Mouse (Mus musculus): ENCODE measurements at regions not wholly inside any gene's neighbourhood (a gene's known extent, or its start where the extent isn't known, plus 50 kb on each side); places are given as distances from the start of the nearest gene placed in this dataset.

DNA sequence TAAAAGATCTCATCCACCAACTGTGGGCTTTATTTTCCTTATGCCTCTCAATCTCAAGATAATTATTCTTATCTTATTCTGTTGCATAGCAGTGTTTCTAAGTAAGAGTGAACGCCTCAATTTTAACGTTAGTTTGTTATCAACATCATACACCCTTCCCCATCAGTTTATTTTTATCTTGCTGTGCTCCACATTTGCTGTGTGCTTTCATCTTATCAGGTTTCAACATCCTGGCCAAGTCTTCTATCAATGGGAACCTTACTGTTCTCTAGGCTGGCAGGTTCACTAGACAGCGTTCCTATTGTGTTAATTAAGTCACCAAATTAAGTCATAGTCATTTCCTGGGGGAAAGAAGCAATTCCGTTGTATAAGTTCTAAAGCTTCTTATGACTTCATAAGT is 263.1 kb upstream of the Etaa1 start:
- DNase-seq (ENCODE audit: low spot score in 2 of 2) = no peak

DNA sequence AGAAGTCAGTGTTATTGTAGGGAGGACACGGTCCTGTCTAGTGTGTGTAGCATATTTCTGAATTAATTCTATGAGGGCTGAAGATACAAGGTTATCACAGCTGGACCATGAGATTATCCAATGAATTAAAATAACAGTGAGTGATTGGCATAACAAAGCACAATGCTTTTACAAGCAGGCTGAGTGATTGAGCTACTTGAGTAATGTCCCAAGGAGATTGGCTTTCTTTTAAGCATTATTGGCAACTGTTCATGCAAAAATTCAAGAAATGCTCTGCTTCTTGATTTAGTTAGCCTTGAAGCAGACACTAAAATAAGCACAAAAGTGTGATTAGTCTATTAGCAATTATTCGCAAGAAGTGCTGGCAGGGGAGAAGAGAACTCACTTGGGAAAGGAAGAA is 219.4 kb upstream of the Etaa1 start:
- DNase-seq (ENCODE audit: low spot score in 2 of 2) = no peak

DNA sequence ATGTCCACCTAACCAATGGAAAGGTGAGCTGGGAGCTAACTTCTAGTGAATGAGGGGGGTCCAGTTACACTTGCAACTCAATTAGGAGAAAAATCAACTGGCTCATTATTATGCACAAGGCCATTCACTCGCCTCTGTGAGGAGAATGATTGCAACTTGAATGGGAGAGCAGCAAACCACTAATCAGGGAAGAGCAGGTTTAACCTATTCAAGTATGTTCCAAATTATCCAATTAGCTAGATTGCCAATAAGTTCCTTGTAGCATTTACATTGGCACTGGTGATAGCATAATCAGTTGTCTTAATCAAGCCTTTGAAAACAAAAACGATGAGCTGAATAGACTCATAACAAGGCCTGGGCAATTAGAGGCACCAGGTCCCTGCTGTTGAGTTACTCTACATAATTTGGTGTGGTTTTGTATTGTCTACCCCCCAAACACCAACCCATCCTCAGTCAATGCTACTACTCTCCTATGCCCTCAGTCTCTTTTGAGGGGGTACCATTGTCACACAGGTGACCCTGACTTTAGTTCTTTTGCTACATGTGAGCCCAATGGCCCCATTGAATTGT is 217.6 kb upstream of the Etaa1 start:
- DNase-seq (ENCODE audit: low spot score in 2 of 2) = no peak

DNA sequence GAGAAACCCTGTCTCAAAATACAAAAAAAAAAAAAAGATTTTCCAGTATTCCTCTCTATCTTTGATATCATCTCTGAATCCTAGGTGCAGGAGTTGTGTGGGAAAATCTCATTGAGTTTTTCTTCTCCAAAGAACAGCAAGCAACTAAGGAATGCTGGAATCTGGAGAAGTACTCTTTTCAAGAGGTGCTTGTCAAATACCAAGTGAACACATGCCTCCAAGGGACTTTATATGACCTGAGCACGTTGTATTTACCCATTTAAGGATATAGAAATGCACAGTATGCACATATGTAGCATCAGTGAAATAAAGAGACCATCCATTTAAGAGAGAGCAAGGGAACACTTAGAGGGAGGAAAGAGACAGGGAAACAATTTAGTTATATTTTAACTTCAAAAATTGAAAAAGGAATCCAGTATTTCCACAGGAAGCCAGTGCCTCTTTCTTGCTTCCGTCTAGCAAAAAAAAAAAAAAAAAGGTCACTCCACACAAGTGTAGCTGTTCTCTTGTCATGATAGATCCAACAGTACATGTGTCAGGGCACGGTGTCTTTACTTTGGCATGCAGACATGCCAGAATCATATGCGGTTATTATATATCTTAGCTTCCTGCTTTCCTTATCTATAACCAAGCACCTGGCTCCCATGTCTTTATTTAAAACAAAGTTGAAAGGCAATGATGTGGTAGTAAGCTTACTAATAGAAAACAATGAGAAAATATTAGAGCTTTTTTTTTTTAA is 212.1 kb upstream of the Etaa1 start:
- DNase-seq (ENCODE audit: low spot score in 2 of 2) = no peak

DNA sequence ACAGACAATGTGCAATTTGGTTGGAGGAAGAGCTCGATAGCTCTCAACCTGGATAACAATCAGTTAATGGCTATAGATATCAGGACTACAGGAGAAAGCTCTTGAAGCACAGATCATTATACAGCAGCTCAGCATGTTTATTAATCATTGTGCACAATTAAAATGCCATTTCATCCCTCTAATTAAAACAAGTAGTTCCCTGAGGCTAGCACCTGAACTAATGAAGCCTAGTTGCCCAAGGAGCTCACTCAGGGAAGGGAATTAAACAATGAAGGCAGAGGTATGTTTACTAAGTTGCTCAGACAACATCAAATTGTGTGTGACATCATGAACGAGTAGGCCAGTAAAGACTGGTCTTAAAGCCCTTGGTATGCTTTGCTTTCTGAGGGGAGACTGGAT is 210.3 kb upstream of the Etaa1 start:
- DNase-seq (ENCODE audit: low spot score in 2 of 2) = no peak

DNA sequence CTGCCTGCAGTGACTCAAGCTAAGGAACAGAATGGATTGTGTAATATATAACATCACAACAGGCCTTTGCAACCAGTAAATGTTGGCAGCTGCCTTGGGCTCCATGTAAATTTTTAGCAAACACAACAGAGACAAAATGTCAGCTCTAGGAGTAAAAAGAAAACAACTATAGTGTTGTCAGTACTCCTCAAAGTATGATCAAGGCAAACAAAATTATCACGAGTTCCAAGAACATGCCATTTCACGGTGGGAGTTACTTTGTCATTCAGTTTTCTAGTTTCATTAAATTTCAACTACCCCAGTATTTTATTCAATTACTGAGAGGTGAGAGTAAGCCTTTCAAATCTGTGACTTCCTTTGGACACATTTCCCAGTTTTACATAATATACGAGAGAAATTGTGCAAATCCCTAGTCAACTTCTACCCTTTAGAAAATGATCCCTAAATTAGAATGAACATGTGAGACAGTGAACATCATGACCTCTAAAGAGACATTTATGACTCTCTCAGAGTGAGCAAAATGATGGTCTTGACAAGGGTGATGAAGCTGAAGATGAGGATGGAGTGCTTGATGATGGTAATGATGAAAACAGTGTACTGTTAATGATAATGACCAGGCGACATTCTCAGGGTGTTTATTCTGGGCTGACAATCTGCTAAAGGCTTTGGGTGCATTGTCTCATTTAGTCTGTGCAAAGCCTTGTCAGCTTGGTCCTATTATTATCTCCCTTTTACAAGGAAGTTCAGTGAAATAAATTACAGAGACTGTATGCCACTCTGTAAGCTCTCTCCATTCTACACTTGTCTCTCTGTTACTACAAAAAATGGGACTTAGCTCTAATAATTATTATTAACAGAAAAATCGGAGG is 209.7 kb upstream of the Etaa1 start:
- DNase-seq (ENCODE audit: low spot score in 2 of 2) = no peak

DNA sequence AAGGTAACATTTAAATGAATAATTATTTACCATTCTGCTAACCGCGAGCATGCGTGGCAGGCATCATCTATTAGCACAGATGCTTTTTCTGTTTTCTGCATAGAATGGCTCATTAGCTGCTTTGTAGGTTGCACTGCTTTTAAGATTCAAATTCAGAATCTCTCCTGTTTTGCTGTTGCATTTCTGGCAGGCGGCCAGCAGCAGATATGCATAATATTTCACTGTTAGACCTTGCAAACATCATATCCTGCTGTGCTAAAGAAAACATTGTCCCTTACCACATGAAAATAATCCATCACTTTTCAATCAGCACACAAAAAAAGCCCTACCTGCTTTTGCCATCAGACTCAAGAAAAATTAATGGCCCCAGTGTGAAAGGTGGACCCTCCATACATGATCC is 202.8 kb upstream of the Etaa1 start:
- DNase-seq (ENCODE audit: low spot score in 2 of 2) = no peak

DNA sequence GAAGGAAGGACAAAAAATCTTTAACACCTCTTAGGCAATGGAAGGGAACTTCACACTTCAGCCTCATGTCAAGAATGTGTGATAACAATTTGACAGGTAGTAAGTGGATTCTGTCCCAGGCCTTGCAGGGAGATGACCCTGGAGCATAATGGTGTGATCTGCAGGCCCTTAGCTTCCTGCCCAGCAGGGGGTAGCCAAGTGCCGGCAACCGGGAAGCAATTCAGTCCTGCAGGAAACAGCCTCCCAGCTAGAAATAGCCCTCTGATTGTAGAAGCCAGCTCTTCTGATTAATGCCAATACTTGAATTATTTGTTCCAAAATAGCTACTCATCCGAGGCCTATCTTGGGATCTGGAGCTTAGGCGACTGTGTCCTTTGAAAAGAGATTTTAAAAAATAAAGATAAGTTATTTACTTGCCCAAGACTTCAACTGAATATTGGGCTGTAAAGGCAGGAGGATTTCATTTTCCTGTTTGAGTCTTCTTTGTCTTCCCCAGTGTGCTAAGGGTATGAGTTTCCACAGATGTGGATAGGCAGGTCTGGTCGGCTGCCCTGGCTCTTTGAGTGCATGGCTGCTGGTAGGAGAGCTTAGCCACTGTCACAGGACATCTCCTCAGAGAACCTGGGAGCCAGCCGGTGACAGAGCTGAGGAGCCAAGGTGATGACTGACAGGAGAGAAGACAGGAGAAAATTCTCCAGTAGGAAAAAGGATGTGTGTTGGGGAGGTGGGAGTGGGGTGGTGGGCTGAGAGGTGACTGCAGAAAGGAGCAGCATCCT is 198.3 kb upstream of the Etaa1 start:
- peak; percentile 9 to 10 for DNase-seq (ENCODE audit: low spot score in 2 of 2)

DNA sequence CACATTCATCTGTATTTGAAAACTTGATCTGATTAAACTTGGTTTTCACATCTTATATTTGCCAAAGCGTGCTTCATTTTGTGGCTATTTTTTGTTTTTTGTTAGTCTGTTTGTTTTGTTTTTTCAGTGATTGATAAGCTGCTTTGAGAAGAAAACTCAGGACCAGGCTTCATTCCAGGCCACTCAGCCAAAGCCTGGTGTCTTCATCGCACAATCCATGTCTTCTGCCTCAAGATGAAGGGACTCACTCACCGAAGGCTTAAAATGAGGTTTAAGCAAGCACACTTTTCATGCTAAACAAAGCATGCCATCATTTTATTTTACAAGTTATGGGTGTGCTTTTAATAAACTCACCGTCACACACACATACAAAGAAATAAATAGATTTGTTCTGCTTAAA is 197.7 kb upstream of the Etaa1 start:
- no peak for DNase-seq (ENCODE audit: low spot score in 2 of 2)

DNA sequence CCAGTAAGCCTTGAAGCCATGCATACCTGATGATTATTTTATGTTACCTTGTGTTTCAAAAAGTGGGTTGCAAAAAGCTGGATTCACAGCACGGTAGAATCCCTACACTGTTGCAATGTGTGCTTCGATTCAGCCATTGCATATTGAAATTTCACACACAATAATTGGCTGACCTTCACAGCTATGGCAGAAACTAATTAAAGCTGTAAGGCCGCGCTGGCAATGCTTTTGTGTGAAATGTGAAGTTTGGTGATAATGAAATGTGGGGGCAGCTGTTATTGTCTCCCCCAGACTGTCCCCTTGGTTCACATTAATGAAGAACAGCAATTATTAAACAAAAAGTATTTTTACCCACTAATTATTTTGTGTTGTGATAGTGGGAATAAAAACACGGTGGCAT is 173.8 kb upstream of the Etaa1 start:
- DNase-seq (ENCODE audit: low spot score in 2 of 2) = no peak

DNA sequence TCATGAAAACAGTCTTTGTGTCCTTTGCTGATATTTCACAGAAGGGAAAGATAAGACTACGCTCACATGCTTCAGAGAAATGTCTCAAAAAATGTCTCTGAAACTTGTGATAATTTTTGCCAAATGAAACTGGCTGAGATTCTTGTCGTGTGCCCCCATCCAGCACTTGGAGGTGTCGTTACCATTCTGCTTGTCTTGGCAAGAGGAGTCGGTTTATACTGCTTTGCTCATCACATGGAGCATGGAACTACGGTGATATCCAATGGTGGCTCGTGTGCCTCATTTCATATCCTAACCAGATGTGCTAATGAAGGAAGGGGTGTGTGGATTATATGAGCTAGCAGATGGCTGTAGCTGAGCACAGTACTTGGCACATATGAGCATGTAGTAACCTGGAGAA is 169.4 kb upstream of the Etaa1 start:
- DNase-seq (ENCODE audit: low spot score in 2 of 2) = no peak

DNA sequence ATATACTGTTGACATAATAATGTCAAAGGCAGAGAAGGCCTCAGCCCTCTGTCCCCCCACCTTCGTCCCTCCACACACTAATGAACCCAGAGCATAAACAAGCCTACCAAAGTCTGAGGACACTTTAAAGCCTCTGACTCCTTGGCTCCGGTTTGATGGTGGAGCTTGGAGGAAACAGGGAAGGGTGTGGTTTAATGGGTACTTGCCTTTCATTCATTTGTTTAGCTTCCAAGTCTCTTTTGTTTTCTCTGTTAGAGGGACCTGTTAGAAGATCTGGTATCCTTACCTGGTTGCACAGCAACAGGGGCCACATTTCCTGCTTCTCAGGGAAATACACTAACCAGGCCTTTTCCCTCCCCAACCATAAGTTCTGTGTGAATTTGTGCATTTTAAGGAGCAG is 168.9 kb upstream of the Etaa1 start:
- DNase-seq (ENCODE audit: low spot score in 2 of 2) = no peak

DNA sequence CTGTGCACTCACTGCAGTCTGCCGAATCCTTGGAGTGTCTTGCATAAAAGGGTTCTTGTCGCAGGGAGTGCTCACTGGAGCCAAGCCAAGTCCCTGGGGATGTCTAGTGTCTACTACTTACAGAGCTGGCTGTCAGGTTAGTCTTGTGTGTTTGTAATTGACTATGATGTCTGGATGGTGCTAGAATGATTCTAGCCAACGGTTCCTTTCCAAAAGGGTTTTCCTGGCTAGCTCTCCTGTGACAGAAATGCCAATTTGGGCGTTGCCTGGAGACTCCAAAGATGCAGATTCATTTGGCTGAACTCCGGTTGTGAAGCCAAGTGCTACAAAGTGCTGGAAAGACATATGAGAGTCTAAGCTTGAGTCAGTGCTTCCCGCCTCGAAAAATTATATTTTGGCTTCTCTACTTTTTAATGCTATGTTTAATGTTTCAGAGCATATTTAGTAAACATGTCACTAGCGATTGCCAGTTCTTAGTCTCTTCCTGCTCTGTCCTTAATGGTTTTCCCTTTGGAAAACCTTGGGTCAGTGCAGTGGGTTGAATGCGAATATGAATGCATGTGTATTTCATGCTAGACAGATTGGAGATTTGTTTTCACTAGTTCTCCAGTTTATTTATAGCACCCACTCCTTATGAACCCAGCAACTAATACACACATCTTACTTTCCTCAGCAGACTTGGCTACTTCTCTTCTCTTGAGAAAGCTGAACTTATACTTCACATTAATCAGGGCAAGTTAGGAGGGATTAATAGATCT is 162.2 kb upstream of the Etaa1 start:
- peak; percentile 43 to 74 for DNase-seq (ENCODE audit: low spot score in 2 of 2)

DNA sequence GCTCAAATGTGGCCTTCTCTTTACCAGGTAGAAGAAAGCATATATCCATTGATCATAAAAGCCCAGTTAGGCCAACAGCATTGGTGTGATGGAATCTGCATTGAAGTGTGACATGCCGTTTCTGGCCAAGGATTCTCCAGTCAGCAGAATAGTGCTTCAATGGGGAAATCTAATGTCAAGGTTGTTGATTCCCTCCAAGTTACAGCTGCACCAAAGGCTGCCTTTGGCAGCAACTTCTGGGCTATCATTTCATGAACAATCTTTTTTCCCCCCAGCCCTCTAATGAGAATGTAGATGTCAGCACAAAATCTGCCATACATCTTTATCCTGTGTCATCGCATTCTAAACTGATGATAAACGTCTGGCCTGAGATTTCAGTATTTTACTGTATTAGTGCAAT is 149.2 kb upstream of the Etaa1 start:
- no peak for DNase-seq (ENCODE audit: low spot score in 2 of 2)

DNA sequence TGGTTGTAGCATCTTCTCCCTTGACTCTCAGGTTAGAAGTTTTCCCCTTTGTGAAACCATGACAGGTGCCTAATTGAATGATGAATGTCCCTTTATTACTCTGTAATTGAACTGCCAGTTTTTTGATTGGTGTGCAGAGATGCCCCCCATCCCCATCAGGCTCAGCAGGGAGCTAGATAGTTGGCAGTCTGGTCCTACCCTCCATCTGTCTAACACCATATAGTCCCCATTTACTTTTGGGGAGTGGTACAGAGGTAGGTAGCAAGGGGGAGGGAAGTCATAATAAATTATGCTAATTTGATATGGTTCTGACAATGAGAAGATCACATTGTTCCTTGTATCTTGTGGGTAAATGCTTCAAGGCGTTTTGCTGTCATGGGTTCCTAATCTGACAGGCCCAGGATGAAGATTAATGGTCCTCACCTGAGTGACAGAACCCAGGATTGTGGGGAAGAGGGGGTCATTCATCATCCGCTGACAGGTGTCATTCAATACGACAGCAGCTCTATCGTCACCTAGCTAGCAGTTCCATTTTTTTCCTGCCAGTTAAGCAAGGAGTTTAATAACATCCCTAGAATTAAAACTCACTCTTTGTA is 122.3 kb upstream of the Etaa1 start:
- no peak for DNase-seq (ENCODE audit: low spot score in 2 of 2)

DNA sequence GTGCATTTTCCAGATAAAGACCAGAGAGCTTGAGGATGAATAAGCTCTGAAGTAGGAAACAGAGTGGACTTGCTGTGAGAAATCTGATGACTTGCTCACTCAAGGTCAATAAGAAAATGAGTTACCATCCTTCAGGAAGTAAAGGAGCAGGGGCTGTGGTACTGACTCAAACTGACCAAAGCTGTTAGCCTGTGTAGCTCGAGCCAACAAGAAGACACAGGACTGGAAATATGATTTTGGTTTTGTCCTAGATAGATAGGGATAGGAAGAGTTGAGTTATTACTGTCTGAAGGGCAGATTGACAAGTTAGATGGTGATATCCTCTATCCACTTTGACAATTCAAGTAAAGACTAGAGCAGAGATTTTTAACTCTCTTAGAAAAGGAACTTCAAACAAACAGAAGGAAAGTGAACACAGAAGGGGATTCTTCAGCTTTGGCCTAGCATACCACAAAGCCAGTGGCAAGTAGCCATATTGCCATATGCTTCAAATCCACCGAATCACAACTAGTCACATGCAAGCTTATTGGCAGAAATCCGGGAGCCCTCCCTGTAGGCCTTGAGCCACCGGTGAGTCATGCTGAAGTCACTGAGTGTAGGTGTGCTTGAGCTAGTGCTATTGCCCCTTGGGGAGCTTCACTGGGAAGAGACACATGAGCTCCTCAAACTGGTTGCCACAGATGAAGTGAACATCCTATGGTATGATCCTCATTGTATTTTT is 117.1 kb upstream of the Etaa1 start:
- DNase-seq (ENCODE audit: low spot score in 2 of 2) = no peak

DNA sequence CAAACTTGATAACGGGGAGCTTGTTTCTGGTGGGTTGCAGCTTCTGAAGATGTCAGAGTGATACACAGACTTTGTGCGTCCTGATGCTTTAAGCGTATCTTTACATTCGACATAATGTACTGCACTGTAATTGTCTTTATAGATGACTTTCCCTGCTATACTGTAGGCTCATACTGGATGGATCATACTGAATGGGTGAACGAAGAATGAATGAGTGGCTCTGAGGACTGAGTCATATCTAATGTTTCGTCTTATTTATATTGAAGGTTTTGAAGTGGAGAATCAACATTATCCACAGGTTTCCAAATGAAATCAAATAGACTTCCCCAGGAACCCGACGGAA is 116.3 kb upstream of the Etaa1 start:
- DNase-seq (ENCODE audit: low spot score in 2 of 2) = no peak

DNA sequence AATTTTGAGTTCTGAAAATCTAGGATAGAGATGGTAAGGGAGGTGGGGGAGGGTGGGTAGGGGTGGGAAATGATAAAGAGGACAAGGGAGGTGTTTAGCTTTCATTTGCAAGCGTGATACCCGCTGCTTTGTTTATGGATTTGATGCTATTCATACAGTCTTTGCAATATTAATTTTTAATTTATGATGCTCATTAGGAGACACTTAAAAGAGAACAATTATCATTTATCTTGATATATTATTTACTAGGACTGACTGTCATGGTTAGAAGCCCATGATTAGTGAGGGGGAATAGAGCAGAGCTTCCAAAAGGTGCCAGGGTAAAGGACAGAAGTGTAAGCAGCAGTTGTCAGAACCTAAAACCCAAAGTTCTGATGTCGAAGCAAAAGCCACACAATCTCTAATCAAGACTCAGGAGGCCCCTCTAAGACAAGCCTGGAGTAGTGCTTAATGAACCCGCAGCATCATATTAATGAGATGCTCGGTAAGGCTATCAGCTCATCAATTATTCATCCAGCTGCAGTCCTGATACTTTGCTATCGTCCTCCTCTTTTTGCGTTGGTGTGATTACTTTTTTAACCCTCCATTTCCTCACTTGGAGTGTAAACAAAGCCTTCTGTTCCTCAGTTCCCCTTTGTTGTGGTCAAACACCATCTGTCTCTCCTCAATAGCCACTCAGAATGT is 115.8 kb upstream of the Etaa1 start:
- no peak for DNase-seq (ENCODE audit: low spot score in 2 of 2)

DNA sequence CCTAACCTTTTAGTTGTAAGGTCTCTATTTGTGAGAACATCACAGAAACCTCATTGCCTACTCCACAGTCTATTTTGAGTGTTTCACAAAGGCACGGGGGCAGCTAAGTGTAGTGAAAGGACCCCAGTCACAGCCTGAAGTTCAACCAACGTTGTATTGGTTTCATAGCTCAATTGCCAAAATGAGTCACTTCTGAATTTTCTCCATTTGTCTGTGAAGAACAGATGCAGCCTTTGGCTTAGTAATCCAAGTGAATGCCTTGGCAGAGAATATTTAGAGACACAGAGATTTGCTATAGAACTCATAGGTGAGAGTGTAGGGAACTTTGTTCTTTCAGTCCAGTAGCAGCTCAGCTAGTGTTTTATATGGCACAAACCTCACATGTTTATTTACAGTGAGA is 114.4 kb upstream of the Etaa1 start:
- DNase-seq (ENCODE audit: low spot score in 2 of 2) = peak in 1 of 2 experiments; percentile 2
